32 mouse cellular contexts compared by ENCODE assay signal in genomic region chr1:135694181-135694580, GRCm38 (mm10). TPM values are rescaled to one million over a fixed set of nuclear protein-coding genes. Genes with fewer than 3 reads are reported as not detected.
DNase-seq lines count a peak whose midpoint lies in the region; ATAC-seq lines count a peak whose summit lies in the region.
"Had no signal": no experiment of that assay in that cellular context is flagged by ENCODE, and none has a peak within 500 bp of the region (broad histone marks: within the 10 kb centered on the region; RNA-seq: fewer than 3 reads in every experiment).

No protein-coding gene starts in this region.

- WGBS in forebrain, embryonic 14.5 days = 38% methylated on average over 11 of the region's 11 CpGs
- WGBS in forebrain, embryonic 16.5 days = 30% methylated on average over 11 of the region's 11 CpGs
- 37% methylated on average over 11 of the region's 11 CpGs for WGBS in hindbrain, embryonic 16.5 days
- WGBS in hindbrain, embryonic 11.5 days = 67% methylated on average over 11 of the region's 11 CpGs

- no peak for ATAC-seq in forebrain, embryonic 14.5 days
- no peak for ATAC-seq in forebrain, embryonic 16.5 days
- 0 out of 2 replicates have a peak, but pooled peaks have one; percentile 41 for ATAC-seq in hindbrain, embryonic 16.5 days
- no peak for ATAC-seq in hindbrain, embryonic 11.5 days (ENCODE audit: low FRiP score)
- no peak for ATAC-seq in activated CD4-positive, CD25-positive, alpha-beta regulatory T cell, adult 4 months
- ATAC-seq: forebrain, embryonic 15.5 days; intestine, embryonic 16.5 days; midbrain, embryonic 16.5 days; Patski had no signal

- no peak overlapping the region for H3K4me2 ChIP-seq in forebrain, embryonic 14.5 days (ENCODE audit: low read length)
- H3K4me2 ChIP-seq in forebrain, embryonic 16.5 days (ENCODE audit: low read length) = no peak overlapping the region
- no peak overlapping the region for H3K4me2 ChIP-seq in hindbrain, embryonic 16.5 days (ENCODE audit: low read length)
- no peak overlapping the region for H3K4me2 ChIP-seq in hindbrain, embryonic 11.5 days (replicated peaks; ENCODE audit: low read depth, low read length)
- H3K4me2 ChIP-seq: forebrain, embryonic 15.5 days; heart, embryonic 15.5 days; lung, embryonic 15.5 days; midbrain, embryonic 11.5 days had no signal

- no peak overlapping the region for H3K9ac ChIP-seq in forebrain, embryonic 14.5 days (ENCODE audit: low read length)
- no peak overlapping the region for H3K9ac ChIP-seq in forebrain, embryonic 16.5 days (replicated peaks; ENCODE audit: low read depth, low read length)
- no peak overlapping the region for H3K9ac ChIP-seq in hindbrain, embryonic 16.5 days (ENCODE audit: low read depth, low read length)
- no peak overlapping the region for H3K9ac ChIP-seq in hindbrain, embryonic 11.5 days (ENCODE audit: low read depth, low read length)
- H3K9ac ChIP-seq: forebrain, embryonic 15.5 days; heart, embryonic 15.5 days; liver, embryonic 14.5 days; lung, embryonic 15.5 days had no signal

- H3K4me3 ChIP-seq in forebrain, embryonic 14.5 days (ENCODE audit: low read depth, low read length) = no peak overlapping the region
- no peak overlapping the region for H3K4me3 ChIP-seq in forebrain, embryonic 16.5 days (replicated peaks; ENCODE audit: low read length)
- no peak overlapping the region for H3K4me3 ChIP-seq in hindbrain, embryonic 16.5 days (ENCODE audit: low read length)
- no peak overlapping the region for H3K4me3 ChIP-seq in hindbrain, embryonic 11.5 days (ENCODE audit: low read depth, low read length)
- H3K4me3 ChIP-seq: erythroblast, embryonic 14.5 days; forebrain, embryonic 15.5 days; heart, embryonic 15.5 days; lung, embryonic 15.5 days had no signal

- peak; percentile 55 to 74 for DNase-seq in adrenal gland, adult (ENCODE audit: inconsistent age in 2 of 2, low spot score in 1 of 2)
- no peak for DNase-seq in adrenal gland, postnatal 4 days (ENCODE audit: low spot score in 2 of 2)
- DNase-seq in forebrain, embryonic 14.5 days (ENCODE audit: low spot score) = peak; percentile 24
- no peak for DNase-seq in hindbrain, embryonic 11.5 days (ENCODE audit: low spot score)
- peak; percentile 50 for DNase-seq in R1 (ENCODE audit: low read depth, low spot score)
- DNase-seq: cerebellum, adult 18-20 months; cerebellum, postnatal 10 days; gastrocnemius, postnatal 14 days; heart, postnatal 36 days; kidney, adult 8-10 months; kidney, postnatal 4 days; layer of hippocampus, postnatal 36 days; liver; lung, postnatal 36 days; right cerebral cortex, postnatal 4 days; thymus, adult 18-20 months; thymus, postnatal 25 days had no signal

- H3K36me3 ChIP-seq in forebrain, embryonic 14.5 days (ENCODE audit: control insufficient read depth, insufficient read depth, low read length) = no peaks in the 10 kb centered on the region
- H3K36me3 ChIP-seq in forebrain, embryonic 16.5 days (ENCODE audit: control insufficient read depth, insufficient read depth) = no peaks in the 10 kb centered on the region
- H3K36me3 ChIP-seq in hindbrain, embryonic 16.5 days (ENCODE audit: control insufficient read depth, insufficient read depth, low read length) = no peaks in the 10 kb centered on the region
- no peaks in the 10 kb centered on the region for H3K36me3 ChIP-seq in hindbrain, embryonic 11.5 days (ENCODE audit: control insufficient read depth, insufficient read depth, low read length)
- H3K36me3 ChIP-seq: forebrain, embryonic 15.5 days; G1E; heart, embryonic 15.5 days; lung, embryonic 15.5 days had no signal

- H3K4me1 ChIP-seq in forebrain, embryonic 14.5 days (ENCODE audit: control insufficient read depth, insufficient read depth, low read length) = peaks cover 8% of the 10 kb centered on the region; the same call in 1 of the 2 replicates
- peaks cover 15% of the 10 kb centered on the region for H3K4me1 ChIP-seq in forebrain, embryonic 16.5 days (replicated peaks; ENCODE audit: control insufficient read depth, insufficient read depth, low read length)
- H3K4me1 ChIP-seq in hindbrain, embryonic 16.5 days (ENCODE audit: control insufficient read depth, insufficient read depth, low read depth, low read length) = peaks cover 11% of the 10 kb centered on the region
- peaks cover 4% of the 10 kb centered on the region; the same call in 1 of the 2 replicates for H3K4me1 ChIP-seq in hindbrain, embryonic 11.5 days (replicated peaks; ENCODE audit: control insufficient read depth, insufficient read depth, low read length)

- no peaks in the 10 kb centered on the region for H3K9me3 ChIP-seq in forebrain, embryonic 14.5 days (replicated peaks; ENCODE audit: control insufficient read depth, low read length)
- H3K9me3 ChIP-seq in forebrain, embryonic 16.5 days (ENCODE audit: control insufficient read depth, low read length) = no peaks in the 10 kb centered on the region
- no peaks in the 10 kb centered on the region for H3K9me3 ChIP-seq in hindbrain, embryonic 16.5 days (ENCODE audit: control insufficient read depth, low read length)
- no peaks in the 10 kb centered on the region for H3K9me3 ChIP-seq in hindbrain, embryonic 11.5 days (ENCODE audit: control insufficient read depth, low read length)
- H3K9me3 ChIP-seq: forebrain, embryonic 15.5 days; G1E; heart, embryonic 15.5 days; lung, embryonic 15.5 days had no signal

- peaks cover 3% of the 10 kb centered on the region; the same call in 1 of the 2 replicates for H3K27me3 ChIP-seq in forebrain, embryonic 14.5 days (replicated peaks; ENCODE audit: control insufficient read depth, insufficient read depth, low read length)
- no peaks in the 10 kb centered on the region; the same call in 1 of the 2 replicates for H3K27me3 ChIP-seq in forebrain, embryonic 16.5 days (replicated peaks; ENCODE audit: control insufficient read depth, insufficient read depth, low read length)
- peaks cover 3% of the 10 kb centered on the region; the same call in 1 of the 2 replicates for H3K27me3 ChIP-seq in hindbrain, embryonic 16.5 days (replicated peaks; ENCODE audit: control insufficient read depth, insufficient read depth, low read length)
- peaks cover 10% of the 10 kb centered on the region for H3K27me3 ChIP-seq in hindbrain, embryonic 11.5 days (ENCODE audit: control insufficient read depth, insufficient read depth, low read length)
- H3K27me3 ChIP-seq: heart, embryonic 15.5 days; lung, embryonic 15.5 days; Patski had no signal

- H3K27ac ChIP-seq in forebrain, embryonic 14.5 days (ENCODE audit: low read depth, low read length) = no peak overlapping the region
- H3K27ac ChIP-seq in forebrain, embryonic 16.5 days (ENCODE audit: low read length) = no peak overlapping the region
- no peak overlapping the region for H3K27ac ChIP-seq in hindbrain, embryonic 16.5 days (ENCODE audit: low read depth, low read length)
- H3K27ac ChIP-seq in hindbrain, embryonic 11.5 days (ENCODE audit: low read depth, low read length) = no peak overlapping the region
- H3K27ac ChIP-seq: forebrain, embryonic 15.5 days; heart, embryonic 15.5 days; kidney, postnatal 0 days; liver, embryonic 14.5 days; lung, embryonic 15.5 days; stomach, postnatal 0 days had no signal

RNA-seq across cellular contexts. Expression of gene Csrp1, which starts 25.7 kb away (rescaled TPM):
- total RNA-seq in adrenal gland, postnatal 4 days (2021) = 100 to 1,000 TPM in 1 of 2 experiments, 10 to 100 TPM in 1; 98.5 to 108 TPM
- polyA plus RNA-seq in forebrain, embryonic 14.5 days (2014; fragmentation: Nextera tagmentation; extraction: Ambion mirVana) = 22.3 and 24.9 TPM in 2 replicates
- 14.5 and 17.6 TPM in 2 replicates for polyA plus RNA-seq in forebrain, embryonic 16.5 days (2015; fragmentation: Nextera tagmentation; extraction: Ambion mirVana)
- 20.6 and 23.7 TPM in 2 replicates for polyA plus RNA-seq in hindbrain, embryonic 16.5 days (2015; fragmentation: Nextera tagmentation; extraction: Ambion mirVana)
- polyA plus RNA-seq in hindbrain, embryonic 11.5 days (2014; fragmentation: Nextera tagmentation; extraction: Ambion mirVana) = 42.2 and 42.8 TPM in 2 replicates
- 10 to 100 TPM; 14.5 to 35.2 TPM for polyA plus RNA-seq in activated CD4-positive, CD25-positive, alpha-beta regulatory T cell, adult 4 months (2017; shearing (Covaris generic))

Comparison
In these comparisons a context has a peak if more than half of its experiments do, and no peak if none do; other contexts are left out.
1. DNase-seq: peak in adrenal gland, adult (2 of 2), forebrain, embryonic 14.5 days (single experiment) and R1 (single experiment); none in adrenal gland, postnatal 4 days (0 of 2) and hindbrain, embryonic 11.5 days (single experiment).